Mouse (Mus musculus): ENCODE results near the gene Vps13d.

DNA sequence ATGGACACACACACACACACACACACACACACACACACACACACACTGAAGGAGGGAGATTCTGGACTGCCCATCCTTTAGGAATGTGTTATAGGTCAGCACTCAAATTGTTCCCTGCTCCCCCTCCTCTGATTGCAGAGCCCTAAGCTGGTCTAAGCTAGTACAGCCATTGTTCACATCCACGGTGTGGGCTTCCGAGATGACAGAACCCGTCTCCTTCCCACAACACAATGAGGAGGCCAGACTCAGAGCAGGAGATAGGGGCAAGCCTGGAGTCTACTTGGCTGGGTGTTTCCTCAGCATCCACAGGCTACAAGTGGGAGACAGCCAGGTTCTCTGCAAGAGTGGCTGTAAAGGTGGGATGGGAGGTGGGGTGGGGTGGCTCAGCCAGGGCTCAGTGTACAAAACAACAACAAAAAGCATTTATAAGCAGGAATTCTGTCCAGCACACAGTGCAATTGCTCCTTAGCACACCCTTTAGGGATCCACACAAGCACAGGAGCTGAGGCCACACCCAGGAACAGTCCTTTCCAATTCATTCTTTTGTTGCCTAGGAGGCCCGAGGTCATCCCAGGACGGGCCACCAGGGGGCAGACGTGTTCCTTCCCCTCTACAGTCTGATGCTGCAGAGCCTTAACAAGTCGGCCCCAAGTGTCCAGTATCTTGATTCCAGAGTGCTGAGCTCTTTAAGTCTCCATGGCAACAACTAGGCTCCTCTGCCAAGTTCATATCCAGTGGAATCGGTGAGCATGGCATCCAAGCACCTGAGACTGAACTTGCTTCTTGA is 19.4 kb upstream of the Vps13d start:
- peak; percentile 94 for TF ChIP-seq CTCF (IDR thresholded peaks at IDR 0.05; ENCODE audit: control insufficient read depth, insufficient read depth, insufficient replicate concordance, low read depth, low read length)
- TF ChIP-seq POLR2A (IDR thresholded peaks at IDR 0.05; ENCODE audit: control insufficient read depth, low read depth, low read length): no peak

Measured in testis, adult 2 months (tissue).